Mouse (Mus musculus) left cerebral cortex, postnatal 14 days (tissue): ENCODE data around the gene Kctd20. TPM values are rescaled to one million over a fixed set of nuclear protein-coding genes. Genes with fewer than 3 reads are reported as not detected.

ENCODE experiments used
- DNase-seq, 2 experiments: peaks; one replicate each; pipeline ENCODE4 v3.0.0; 2021 to 2022; ENCODE audit warnings: low spot score in 2 of 2, mixed read lengths in 1 of 2
- intact Hi-C: fragments of 180-260 bp; cut with DNase I; formaldehyde crosslinking; loops from one replicate; pipeline ENCODE4 v1.15.1; 2025
- long read RNA-seq, 2 experiments: library from polyadenylated mRNA; stranded (forward); transcript quantifications; one replicate each; pipeline ENCODE4 v2.0.0; 2021
- total RNA-seq, 2 experiments: library from RNA; stranded (reverse); gene quantifications; 2 replicates each; pipeline ENCODE4 v1.2.3; 2021

The Kctd20 gene
- 10 to 100 TPM; 81.0 to 85.9 TPM for total RNA-seq
- long read RNA-seq, experiment 1, full-length matches to known transcripts = 144 of 160 reads
- long read RNA-seq, experiment 1, partial matches to known transcripts = 4 of 160 reads
- long read RNA-seq, experiment 1, other reads (novel, unspliced or antisense) = 12 of 160 reads
- long read RNA-seq, experiment 2, full-length matches to known transcripts = 133 of 153 reads
- long read RNA-seq, experiment 2, partial matches to known transcripts = 8 of 153 reads
- long read RNA-seq, experiment 2, other reads (novel, unspliced or antisense) = 12 of 153 reads

DNA sequence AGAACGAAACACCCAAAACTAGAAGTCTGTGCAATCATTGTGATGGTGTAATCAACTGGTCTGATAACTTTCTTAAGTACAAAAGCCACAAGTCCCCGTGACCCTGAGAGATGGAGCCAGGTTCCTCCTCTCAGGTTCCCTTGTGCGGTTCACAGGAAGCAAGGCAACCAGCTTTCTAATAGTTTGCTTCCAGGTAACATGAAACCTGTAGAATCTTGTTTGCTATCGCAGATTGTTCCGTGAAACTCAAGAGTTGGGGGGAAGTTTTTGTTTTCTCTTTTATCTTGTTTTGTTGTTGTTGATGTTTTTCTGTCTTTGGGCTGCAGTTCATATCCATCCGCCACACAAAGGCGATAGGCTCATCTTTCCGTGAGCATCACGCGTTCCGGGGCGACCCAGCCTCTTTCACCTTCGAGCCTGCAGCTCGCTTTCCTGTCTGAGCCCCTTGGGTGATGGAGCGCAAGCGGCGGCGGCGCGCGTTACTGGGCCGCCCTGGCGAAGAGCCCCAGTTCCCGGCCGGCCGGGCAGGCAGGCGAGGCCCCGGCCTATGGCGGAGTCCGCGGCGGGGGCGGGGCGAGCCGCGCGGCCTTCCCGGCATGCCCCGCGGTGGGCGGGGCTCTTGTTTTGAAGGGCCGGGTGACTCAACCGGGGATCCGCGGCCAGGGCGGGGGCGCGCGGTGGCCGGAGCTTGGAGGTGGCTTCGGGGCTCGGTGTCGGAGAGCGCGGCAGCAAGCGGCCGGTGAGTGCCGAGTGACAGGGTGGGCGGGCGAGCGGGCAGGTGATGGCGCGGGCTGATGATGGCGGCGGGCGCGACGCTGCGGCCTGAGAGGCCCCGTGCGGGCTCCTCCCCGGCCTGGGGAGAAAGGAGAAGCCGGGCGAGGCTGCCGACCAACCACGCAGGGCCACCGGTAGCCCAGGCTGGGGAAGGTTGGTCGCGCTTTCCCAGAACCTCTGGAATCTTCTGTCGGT lies at the start of gene Kctd20:
Gene Kctd20, plus strand, starts transcription at position 120 of the 969 bp plus-strand sequence.
- DNase-seq = peak; percentile 86 to 89
- intact Hi-C loops = no loop called here

DNA sequence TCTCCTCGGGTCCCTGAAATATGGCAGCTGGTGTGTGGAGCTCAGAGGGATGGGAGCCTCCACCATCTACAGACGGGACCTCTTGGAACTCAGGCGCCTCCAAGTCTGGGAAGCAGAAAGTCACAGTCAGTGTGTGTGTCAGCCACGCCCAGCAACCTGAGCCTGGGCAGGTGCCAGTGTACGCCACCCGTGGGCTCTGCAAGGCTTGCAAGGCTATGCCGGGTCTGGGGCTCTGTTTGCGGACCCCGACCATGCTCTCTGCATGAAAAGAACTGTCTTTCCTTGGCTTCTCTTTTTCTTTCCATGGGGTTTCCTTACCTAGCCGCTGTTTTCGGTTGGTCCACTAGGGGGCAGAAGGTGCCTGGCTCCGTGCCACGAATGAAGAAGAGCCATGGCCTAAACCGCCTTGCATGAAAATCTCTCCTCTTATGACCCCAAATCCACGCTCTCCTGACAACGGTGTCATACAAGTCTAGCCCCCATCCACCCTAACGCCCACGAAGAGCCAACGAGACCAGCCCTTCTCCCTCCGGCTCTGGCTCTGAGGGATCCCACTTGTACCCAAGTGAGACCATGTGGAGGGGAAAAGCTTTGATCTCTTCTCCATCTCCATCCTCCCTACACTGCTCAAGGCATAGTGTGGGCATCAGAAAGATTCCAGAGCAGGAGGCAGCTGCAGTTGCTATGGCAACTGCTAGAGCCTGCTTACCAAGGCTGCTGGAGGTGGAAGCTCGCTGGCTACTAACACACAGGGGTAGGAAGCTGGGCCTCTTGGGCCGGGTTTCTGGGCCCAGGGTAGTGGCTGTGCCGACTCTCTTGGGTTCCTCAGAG lies 47.0 kb upstream of the Kctd20 start:
- DNase-seq = peak; percentile 69 to 81
- intact Hi-C loops = no loop called here

DNA sequence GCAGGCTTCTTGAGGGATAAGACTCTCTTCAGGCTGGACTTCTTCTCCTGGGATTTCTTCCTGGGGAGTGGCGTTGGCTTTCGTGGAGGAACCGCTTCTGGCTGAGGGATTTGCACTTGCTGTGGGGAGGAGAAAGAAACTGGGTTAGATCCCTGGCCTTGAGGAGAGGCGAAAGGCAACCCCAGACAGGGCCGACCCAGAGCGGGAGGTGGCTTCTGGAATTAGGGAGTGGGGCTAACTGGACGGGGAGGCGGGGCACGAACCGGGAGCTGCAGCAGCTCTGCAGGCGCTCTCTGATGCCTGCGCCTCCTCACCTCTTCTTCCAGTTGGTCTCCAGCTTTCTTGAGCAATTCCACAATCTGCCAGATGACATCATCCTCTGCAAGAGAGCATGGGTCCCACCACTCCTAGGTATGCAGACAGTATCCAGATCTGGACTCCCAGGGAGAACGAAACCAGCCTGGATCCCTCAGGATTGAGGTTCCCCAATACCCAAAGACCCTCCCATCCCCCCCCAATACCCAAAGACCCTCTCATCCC lies 46.3 kb upstream of the Kctd20 start:
- intact Hi-C loops = no loop called here
- no peak for DNase-seq

DNA sequence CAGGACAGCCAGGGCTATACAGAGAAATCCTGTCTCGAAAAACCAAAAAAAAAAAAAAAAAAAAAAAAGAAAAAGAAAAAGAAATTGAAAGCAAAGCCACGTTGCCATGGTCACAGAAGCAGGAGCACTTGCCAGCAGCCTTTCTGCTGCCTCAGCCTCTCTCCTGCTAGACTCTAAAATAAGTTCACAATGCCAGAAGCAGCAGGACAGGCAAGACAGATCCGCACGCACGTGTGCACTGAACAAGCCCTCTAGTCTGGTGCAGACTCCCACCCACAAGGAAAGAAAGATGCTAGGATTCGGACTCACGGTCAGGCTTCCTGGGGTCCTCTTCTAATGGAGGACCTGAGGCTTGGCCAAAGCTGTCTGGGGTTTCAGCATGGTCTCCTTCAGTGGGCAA lies 43.8 kb upstream of the Kctd20 start:
- intact Hi-C loops = no loop called here
- DNase-seq = peak; percentile 73 to 84

GRCm38 (mm10) chr17:28909252-28909941 lies 42.4 kb upstream of the Kctd20 start:
- DNase-seq = peak; percentile 40 to 54
- intact Hi-C loops = no loop called here

DNA sequence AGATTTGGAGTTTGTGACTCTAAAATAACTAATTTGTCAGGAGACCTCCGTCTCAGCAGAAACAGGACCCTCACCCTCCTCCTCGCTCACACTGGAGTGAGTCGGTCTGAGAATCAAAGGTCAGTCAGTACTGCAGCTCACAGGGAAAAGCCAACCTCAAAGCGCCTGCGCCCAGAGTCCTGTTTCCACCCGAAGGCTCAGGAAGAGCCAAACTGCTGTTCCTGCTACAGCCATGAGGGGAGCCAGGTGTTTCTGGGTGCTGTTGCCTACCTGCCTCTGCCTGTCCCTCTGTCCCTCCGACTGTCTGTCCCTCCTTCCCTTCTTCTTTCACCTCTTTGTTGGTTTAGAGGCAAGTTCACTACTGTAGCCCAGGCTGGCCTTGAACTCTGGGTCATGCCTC lies 41.6 kb upstream of the Kctd20 start:
- intact Hi-C loops = loop anchor here (5.0 kb wide), 1 partner anchor 33 kb away; no protein-coding TSS in a partner anchor

DNA sequence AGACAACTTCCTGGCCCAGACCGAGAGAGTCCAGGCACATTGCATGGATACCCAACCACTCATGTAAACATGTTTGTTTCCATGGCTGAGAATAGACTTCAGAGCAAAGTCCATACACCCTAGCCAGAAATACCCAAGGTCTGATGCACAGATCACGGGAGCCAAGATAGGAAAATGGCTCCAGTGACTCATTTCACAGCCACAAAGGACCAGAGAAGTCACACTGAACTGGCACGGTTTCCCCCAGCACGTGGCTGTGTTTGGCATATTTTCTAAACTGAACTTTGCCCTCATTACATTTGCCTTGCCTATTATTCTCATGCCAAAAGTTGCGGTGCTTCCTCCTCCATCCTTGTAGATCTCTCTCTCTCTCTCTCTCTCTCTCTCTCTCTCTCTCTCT lies 38.5 kb upstream of the Kctd20 start:
- intact Hi-C loops = loop anchor here (5.0 kb wide), 1 partner anchor 36 kb away; no protein-coding TSS in a partner anchor
- DNase-seq = no peak

More for the DNA sequence above, 41.6 kb upstream of the Kctd20 start:
- no peak for DNase-seq

DNA sequence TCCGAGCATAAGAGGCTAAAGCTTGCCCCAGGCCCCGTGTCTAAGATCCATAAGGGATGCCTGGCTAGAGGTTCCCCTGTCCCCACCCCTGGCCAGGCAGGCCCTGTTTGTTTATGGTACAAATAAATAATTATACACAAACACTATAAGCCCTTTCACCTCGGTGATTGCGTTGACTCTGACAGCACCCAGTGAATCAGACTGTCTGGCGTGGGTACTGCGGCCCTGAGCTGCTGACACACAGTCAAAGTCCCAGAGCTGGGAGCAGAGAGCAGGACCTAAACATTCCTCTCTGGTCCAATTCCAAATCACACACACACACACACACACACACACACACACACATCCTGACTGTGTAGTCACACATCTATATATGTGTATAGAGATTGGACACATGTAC lies 37.8 kb upstream of the Kctd20 start:
- DNase-seq = no peak
- intact Hi-C loops = loop anchor here (5.0 kb wide), 1 partner anchor 37 kb away; no protein-coding TSS in a partner anchor

DNA sequence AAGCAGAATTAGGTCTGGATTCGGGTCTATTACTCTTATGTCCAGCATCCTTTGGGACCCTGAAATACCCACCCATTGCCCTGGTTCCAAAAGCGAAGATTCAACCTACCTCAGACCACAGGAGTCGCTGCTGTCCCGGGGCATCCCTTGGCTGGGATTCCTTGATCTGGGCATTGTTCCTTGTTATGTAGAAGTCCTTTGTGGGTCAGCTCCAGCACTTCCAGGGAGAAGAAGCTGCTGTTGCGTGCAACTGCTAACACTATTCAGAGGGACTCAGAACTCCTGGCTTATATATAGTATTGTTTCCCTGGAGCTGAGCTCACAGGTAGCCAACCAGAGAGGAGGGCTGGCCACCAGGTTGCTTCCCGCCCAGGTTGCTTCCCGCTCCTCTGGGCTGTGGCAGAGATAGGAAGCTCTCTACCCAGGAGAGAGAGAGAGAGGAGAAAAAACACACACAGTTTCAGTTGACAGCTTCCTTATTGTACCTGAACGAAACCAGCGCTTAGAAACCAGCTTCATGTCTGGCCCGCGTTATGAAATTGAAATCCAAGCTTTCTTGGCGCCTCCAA lies 36.6 kb upstream of the Kctd20 start, which contains the start of gene 4930539E08Rik:
Gene 4930539E08Rik, minus strand, starts transcription at position 265 of the 569 bp plus-strand sequence.
- intact Hi-C loops = no loop called here
- DNase-seq = no peak

DNA sequence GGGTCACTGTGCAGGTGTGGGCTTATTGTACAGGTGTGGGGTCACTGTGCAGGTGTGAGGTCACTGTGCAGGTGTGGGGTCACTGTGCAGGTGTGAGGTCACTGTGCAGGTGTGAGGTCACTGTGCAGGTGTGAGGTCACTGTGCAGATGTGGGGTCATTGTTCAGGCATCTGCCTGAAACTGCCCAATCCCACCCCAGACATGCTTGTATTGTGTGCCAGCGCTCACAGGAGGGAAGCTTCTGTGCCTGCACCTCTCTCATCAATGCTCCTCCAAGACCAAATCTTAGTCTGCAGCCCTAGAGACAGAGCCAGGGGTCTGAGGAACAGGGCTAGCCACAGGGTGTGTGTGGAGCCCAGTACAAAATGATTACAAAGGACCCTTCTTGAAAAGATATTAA lies 35.2 kb upstream of the Kctd20 start:
- no peak for DNase-seq
- intact Hi-C loops = no loop called here

- intact Hi-C loops = no loop called here
- DNase-seq = no peak
These were observed 30.7 kb upstream of the Kctd20 start for GRCm38 (mm10) chr17:28921086-28921485.

- intact Hi-C loops = no loop called here
- no peak for DNase-seq
These were observed 29.7 kb upstream of the Kctd20 start for GRCm38 (mm10) chr17:28922096-28922495.

- intact Hi-C loops = loop anchor here (5.0 kb wide), 2 partner anchors 43 to 163 kb away; no protein-coding TSS in a partner anchor
- DNase-seq = no peak
These were observed 26.7 kb upstream of the Kctd20 start for GRCm38 (mm10) chr17:28924957-28925595.

GRCm38 (mm10) chr17:28926380-28926779 lies 25.4 kb upstream of the Kctd20 start:
- DNase-seq = peak; percentile 84 to 88
- intact Hi-C loops = loop anchor here (2.0 to 5.0 kb wide), 3 partner anchors 44 to 164 kb away; no protein-coding TSS in a partner anchor

DNA sequence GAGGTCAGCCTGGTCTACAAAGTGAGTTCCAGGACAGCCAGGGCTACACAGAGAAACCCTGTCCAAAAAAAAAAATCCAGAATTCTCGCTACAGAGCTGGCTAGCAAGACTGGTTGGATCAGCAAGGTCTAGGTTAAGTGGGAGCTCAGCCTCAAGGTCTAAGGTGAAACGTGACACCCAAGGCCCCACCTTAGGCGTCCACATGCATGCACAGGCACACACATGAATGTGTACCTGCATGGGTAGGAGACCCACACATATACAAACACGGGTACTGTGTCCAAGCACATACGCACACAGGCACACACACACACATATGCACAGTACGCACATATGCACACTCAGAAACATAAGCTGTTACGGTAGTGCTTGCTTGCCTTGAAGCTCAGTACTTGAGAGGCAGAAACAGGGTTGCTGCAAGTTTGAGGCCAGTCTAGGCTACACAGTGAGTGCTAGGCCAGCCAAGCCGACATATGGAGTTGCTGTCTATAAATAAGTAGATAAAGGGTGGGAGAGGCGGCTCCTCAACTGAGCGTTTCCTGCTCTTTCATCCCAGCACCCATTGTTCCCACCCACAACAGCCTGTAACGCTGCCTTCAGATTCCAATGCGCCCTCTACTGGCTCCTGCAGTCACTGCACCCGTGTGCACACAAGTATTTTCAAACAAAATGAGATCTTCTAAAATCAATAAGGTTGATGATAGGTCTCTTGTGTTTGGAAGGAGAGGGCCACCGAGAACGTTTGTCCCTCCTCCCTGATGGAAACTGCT lies 24.7 kb upstream of the Kctd20 start:
- peak; percentile 46 to 55 for DNase-seq
- intact Hi-C loops = loop anchor here (2.0 to 5.0 kb wide), 3 partner anchors 45 to 165 kb away; no protein-coding TSS in a partner anchor

- intact Hi-C loops = loop anchor here (5.0 kb wide), 2 partner anchors 46 to 166 kb away; no protein-coding TSS in a partner anchor
- DNase-seq = no peak
These were observed 23.7 kb upstream of the Kctd20 start for GRCm38 (mm10) chr17:28928004-28928403.

DNA sequence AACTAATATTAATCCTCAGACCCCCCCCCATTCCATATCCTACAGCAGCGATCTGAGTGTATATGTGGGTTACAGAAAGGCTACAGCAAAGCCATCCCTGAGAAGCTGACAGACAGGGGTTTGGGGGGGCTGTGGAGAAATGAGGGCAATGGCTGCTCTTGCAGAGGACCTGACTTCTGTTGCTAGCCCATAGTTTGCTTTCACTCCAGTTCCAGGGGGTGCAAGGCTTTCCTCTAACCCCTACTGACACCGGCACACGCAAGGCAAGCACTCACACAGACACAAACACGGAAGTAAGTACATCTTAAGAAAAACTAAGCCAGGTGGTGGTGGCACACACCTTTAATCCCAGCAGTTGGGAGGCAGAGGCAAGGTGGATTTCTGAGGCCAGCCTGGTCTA lies 22.4 kb upstream of the Kctd20 start:
- DNase-seq = no peak
- intact Hi-C loops = loop anchor here (5.0 kb wide), 2 partner anchors 47 to 167 kb away; no protein-coding TSS in a partner anchor
